ENCODE assay signal across 28 mouse cellular contexts in the genomic region with DNA sequence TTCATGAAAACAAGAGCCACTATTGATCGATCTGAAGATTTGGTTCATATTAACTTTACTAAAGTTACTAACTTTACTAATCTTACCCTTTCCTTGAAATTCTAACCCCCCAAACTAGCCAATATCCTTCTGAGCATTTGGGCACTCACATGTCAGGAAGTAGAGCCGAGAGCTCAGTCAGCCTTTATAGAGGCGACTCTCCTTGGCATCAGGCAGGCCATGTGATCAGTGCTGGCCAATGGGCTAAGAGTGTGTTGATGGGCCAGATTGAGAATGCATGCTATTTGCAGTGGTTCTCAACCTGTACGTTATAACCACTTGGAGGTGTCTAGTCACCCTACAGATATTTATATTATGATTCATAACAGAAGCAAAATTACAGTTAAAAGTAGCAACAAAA.
"Had no signal": no experiment of that assay in that cellular context is flagged by ENCODE, and none has a peak within 500 bp of the region (broad histone marks: within the 10 kb centered on the region; RNA-seq: fewer than 3 reads in every experiment).

No protein-coding gene starts in this region.

- ATAC-seq: hindbrain, embryonic 16.5 days; inflammation-experienced regulatory T-cells, adult 6 months; intestine, embryonic 15.5 days; intestine, postnatal 0 days had no signal

- H3K36me3 ChIP-seq: heart, embryonic 13.5 days; heart, embryonic 15.5 days; hindbrain, embryonic 10.5 days; hindbrain, embryonic 12.5 days; intestine, embryonic 15.5 days; limb, embryonic 10.5 days; limb, embryonic 12.5 days; liver, embryonic 13.5 days had no signal

- H3K27me3 ChIP-seq: heart, embryonic 13.5 days; heart, embryonic 15.5 days; hindbrain, embryonic 12.5 days; intestine, embryonic 15.5 days; limb, embryonic 12.5 days; liver, embryonic 13.5 days had no signal

- H3K27ac ChIP-seq: heart, adult 2 months; heart, embryonic 13.5 days; heart, embryonic 15.5 days; hindbrain, embryonic 10.5 days; hindbrain, embryonic 12.5 days; hindbrain, embryonic 14.5 days; intestine, embryonic 15.5 days; layer of hippocampus, adult 2 months; left cerebral cortex, adult 2 months; limb, embryonic 10.5 days; limb, embryonic 12.5 days; liver, embryonic 13.5 days had no signal

- DNase-seq: gastrocnemius, postnatal 14 days; gastrocnemius, postnatal 36 days; heart, adult 11 months; heart, adult 2 months; heart, postnatal 14 days; heart, postnatal 36 days; kidney, adult 18-20 months; kidney, adult 8-10 months; kidney, postnatal 10 days; kidney, postnatal 25 days; kidney, postnatal 4 days; liver; liver, embryonic 13.5 days had no signal

- H3K9me3 ChIP-seq: heart, embryonic 13.5 days; heart, embryonic 15.5 days; hindbrain, embryonic 10.5 days; hindbrain, embryonic 12.5 days; intestine, embryonic 15.5 days; limb, embryonic 10.5 days; limb, embryonic 12.5 days; liver, embryonic 13.5 days had no signal

- H3K4me3 ChIP-seq: heart, adult 2 months; heart, embryonic 13.5 days; heart, embryonic 15.5 days; hindbrain, embryonic 10.5 days; hindbrain, embryonic 12.5 days; intestine, embryonic 15.5 days; layer of hippocampus, adult 2 months; left cerebral cortex, adult 2 months; limb, embryonic 10.5 days; limb, embryonic 12.5 days; liver, embryonic 13.5 days had no signal

- H3K4me1 ChIP-seq: heart, embryonic 15.5 days; intestine, embryonic 15.5 days had no signal

- H3K4me2 ChIP-seq: heart, embryonic 11.5 days; heart, embryonic 13.5 days; heart, embryonic 15.5 days; hindbrain, embryonic 12.5 days; hindbrain, embryonic 14.5 days; intestine, embryonic 15.5 days; limb, embryonic 12.5 days; liver, embryonic 11.5 days; liver, embryonic 13.5 days had no signal

- H3K9ac ChIP-seq: heart, embryonic 13.5 days; heart, embryonic 15.5 days; hindbrain, embryonic 12.5 days; hindbrain, embryonic 14.5 days; intestine, embryonic 15.5 days; limb, embryonic 12.5 days; liver, embryonic 13.5 days had no signal
